Mouse (Mus musculus) heart, adult 8-10 months (tissue): Measurements from ENCODE around the gene 9530053A07Rik. TPM values are rescaled to one million over a fixed set of nuclear protein-coding genes. Genes with fewer than 3 reads are reported as not detected.
A peak's percentile ranks its signal among the peaks of the same experiment; 100 is the strongest.

ENCODE experiments used
- DNase-seq: peaks from one replicate; pipeline ENCODE4 v3.0.0; 2022; ENCODE audit warnings: low spot score
- total RNA-seq, 4 experiments: library from RNA; stranded (reverse); gene quantifications; 2 replicates each; pipeline ENCODE4 v1.2.4; 2022

9530053A07Rik gene
- total RNA-seq, 4 experiments from 2014 or later: not detected

GRCm38 (mm10) chr7:28169489-28170422, 40.5 kb downstream of the 9530053A07Rik start, which contains the start of gene Fbl:
TSS of gene Fbl (plus strand) at chr7:28169710.
- DNase-seq: peak; percentile 87

GRCm38 (mm10) chr7:28175358-28175757, 46.1 kb downstream of the 9530053A07Rik start:
- DNase-seq: no peak

- DNase-seq: peak; percentile 98
These were observed 50.0 kb downstream of the 9530053A07Rik start, which contains the start of gene Dyrk1b for GRCm38 (mm10) chr7:28179228-28179627. TSS of gene Dyrk1b (plus strand) at chr7:28179469.

DNA sequence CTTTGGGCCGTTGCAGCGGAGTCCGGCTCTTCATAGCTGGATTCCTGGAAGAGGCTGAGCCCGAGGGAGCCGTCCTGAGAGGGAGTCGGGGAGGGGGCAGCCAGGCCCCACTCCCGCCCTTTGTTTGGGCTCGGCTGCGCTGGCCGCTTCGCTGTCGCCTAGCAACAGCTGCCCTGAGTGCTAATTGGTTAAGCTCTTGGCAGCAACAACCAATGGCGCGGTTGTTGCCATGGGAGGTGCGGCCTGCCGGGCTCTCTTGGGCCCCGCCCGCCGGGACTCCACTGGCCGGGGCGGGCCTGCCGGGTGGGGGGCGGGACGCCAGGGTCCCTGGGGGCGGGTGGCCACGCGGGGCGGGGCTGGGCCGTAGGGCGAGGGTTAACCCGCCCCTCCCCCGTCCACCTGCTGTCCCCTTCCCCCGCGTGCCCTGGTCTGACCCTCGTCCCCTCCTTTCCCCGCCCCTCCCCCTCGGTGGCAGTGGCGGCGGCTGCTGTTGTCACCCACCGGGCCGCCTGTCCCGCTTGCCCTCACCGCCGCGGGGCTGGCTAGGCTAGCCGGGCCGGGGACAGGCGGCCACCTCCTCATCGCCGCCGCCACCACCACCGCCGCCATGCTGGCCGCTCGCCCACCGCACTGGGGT, 50.6 kb downstream of the 9530053A07Rik start:
- peak; percentile 93 for DNase-seq

DNA sequence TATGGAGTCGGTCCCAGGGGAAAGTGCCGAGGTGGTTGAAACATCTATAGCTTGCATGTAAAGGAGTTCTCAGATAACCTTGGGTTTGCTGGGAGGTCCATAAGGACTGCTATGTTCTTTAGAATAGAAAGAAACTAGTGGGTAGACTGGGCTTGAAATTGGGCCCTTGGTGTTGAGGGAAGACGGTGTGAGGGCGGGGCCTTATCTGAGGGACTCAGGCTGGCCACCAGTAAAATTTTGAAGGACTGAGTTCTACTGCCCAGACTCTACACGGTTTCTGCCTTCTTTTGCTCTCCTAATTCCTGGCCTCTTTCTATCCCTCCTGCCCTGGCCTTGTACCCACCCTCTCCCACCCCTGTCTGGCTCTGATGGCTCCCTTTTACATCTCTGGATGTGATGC, 51.6 kb downstream of the 9530053A07Rik start:
- DNase-seq: no peak

DNA sequence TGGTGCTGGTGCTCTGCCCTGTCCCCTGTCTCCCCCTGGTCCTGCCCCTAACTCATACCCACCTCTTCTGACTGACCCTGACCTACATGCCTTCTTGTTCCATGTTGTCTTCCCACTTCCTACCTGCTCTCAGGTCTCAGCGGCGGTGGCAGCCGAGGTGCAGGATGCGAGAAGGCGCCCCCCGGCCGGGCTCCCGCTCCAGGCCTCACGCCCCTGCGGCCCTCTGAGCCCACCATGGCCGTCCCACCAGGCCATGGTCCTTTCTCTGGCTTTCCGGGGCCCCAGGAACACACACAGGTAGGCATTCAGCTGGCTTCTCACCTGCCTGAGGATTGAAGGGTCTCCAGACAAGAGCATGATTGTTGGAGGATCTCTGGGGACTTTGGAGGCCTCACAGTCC, 52.1 kb downstream of the 9530053A07Rik start:
- no peak for DNase-seq

- no peak for DNase-seq
These were observed 53.1 kb downstream of the 9530053A07Rik start for GRCm38 (mm10) chr7:28182320-28182719.

GRCm38 (mm10) chr7:28185884-28186283, 56.6 kb downstream of the 9530053A07Rik start:
- DNase-seq: no peak

- no peak for DNase-seq
These were observed 57.4 kb downstream of the 9530053A07Rik start for GRCm38 (mm10) chr7:28186631-28187030.

DNA sequence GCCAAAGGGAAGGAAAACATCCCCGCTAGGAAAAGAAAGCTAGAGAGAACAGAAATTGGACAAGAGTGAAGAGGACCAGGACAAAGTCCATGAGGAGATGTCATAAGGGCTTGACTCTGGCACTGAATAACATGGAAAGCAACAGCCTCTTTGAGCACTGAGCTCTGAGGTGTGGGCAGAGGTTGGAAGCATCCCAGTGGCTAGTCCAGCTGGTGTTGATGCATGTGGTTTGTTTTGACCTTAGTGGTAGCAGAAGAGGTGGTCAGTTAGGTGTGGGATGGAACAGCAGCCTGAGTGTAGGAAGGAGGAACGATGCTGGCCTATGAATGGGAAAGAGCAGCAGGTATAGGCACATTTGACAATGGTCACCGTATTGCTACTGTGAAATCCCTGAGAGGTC, 62.2 kb downstream of the 9530053A07Rik start:
- no peak for DNase-seq

DNA sequence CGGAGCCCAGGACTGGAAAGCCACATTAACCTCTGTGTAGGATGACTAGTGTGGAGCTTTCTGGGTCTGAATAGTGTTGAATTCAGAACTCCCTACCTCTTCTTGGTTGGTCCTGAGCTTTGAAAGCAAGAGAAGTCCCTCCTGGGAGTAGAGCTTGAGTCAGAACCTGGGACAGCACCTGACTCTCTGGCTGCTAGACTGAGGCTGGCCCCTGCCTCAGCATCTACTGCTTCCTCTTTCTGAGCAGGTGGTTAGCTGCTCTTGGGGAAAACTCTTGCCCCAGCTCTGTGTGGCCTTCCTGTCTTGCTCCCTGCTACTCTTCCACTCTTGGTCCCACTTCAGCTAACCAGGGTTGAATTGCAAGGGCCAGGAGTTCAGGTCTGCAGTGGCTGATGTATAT, 62.6 kb downstream of the 9530053A07Rik start:
- DNase-seq: no peak

DNA sequence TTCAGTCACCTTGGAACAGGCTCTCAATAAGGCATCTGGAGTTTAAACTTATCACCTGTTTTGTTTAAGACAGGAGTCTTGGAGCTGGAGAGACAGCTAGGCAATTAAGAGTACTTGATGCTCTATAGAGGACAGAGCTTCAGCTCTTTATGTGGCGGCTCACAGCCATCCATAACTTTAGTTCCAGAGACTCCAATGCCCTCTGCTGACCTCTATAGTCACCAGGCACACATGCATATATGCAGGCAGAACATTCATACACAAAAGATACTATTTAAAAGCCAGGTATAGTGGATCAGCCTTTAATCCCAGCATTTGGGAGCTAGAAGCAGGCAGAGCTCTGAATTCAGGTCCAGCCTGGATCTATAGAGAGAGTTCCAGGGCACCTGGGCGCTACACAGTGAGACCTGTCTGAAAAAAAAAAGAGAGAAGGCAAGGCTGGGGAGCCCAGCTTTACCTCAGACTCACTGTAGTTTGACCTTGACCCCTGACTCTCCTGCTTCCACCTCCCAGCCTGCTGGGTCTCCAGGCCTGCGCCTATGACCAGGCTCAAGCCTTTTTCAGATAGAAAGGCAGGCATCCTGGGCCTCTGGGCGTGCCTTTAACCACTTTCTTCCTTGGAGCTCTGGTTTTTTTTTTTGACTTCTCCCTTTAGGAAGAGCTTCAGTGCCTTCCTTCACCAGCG, 66.3 kb downstream of the 9530053A07Rik start:
- DNase-seq: no peak

DNA sequence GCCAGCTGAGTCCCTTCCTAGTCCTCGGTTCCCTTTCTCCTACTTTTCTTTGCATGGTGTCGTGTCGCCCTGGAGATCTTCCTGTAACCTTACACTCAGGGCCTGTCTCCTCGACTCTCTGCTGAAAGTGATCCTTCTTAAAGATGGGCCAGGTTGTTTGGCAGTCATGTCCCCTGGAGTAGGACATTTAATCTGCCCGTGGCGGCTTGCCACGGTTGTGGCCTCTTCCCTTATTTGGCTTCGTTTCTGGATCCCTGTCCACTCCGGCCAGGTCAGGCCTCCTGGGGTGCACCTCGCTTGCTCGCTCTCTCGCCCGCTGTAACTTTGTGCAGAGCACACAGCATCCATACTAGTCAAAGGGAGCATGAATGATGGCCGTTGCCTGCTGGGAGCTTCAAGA, 67.3 kb downstream of the 9530053A07Rik start:
- no peak for DNase-seq

DNA sequence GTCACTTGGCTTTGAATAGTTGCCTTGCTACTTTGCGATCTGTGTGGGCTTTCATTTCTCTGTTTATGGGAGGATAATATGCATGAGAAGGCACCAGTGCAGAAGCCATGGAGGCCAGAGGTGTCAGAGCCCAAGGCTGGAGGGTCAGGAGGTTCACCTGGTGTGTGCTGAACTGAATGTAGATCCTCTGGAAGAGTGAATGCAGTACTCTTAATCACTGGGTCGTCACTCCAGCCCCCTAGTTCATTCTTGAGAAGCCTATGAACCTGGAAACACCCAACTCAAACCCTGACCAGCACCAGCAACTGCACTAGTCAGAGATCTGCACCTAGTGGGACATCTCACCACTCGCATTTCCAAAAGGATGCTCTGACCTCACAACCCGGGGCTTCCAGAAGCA, 69.8 kb downstream of the 9530053A07Rik start:
- no peak for DNase-seq

DNA sequence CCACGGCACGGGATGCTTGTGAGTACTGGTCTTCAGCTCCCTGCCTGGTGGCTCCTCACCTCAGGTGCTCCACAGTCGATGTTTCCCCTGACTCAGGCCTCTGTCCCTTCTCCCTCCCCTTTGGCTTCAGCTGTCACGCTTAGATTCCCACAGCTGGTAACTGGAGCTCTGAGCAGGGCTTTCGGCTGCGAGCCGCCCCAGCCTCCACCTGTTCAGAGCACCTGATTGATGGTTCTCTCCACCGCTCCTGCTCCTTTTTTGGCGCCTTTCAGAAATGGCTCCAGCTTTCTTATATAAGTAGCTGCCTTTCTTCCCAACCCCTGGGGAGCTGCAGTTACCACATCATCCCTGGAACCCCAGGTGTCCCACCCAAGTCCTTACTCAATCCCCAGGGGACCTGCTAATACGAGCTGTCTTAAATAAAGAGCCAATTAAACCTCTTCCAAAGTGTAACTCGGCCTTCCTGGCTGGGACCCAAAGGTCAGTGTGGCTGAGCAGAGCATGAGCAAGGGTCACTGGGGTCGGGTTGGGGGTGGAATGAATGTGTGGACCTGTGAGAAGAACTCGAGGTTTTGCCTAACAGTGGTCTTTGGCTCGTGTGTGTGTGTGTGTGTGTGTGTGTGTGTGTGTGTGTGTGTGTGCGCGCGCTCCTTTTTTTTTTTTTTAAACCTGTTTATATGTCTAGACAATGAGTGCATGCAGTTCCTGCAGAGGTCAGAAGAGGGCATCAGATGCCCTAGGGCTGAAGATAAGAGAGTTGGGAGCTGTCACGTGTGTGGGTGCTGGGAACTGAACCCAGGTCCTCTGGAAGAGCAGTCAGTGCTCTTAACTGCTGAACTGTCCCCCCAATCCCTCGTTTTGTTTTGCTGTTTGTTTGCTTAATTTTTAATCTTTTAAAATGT, 74.2 kb downstream of the 9530053A07Rik start:
- DNase-seq: no peak

- no peak for DNase-seq
These were observed 76.9 kb downstream of the 9530053A07Rik start for GRCm38 (mm10) chr7:28206044-28206600.

DNA sequence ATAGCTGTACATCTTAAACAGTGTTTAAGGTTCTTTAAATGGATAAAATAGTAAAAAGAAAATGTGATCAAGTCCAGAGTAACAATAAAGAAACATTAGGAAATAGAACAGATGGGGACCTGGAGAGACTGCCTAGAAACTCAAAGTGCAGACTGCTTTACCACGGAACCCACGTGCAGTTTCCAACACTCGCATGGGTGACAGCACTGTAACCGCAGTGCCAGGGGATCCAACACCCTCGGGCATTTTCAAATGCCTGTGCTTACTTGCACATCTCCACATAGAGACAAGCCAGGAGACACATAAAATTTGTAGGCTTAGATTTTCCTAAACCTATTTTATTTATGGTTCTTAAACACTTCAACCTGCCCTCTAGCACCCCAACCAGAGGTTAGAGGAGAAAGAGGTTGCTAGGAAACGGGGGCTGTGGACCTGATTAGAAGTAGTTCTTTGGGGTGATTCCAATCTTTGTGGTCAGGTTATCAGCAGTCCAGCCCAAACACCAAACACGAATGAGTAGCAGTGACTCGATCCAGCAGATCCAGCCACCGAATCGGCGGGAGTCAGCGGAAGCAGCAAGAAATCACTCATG, 79.2 kb downstream of the 9530053A07Rik start:
- DNase-seq: no peak

GRCm38 (mm10) chr7:28208988-28209508, 79.8 kb downstream of the 9530053A07Rik start:
- DNase-seq: peak; percentile 73

DNA sequence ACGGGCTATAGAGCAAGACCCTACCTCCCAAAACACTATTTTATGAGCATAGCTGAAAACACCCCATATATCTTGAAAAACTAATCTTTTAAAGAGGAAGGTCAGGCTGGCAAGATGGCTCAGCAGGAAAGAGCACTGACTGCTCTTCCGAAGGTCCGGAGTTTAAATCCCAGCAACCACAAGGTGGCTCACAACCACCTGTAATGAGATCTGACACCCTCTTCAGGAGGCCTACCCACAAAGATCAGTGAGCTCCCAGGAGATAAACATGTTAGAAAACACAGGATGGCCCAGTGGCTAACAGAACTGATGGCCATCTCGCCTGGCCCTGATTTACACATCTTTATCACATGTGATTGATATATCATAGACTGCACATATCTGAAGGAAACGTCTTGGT, 81.5 kb downstream of the 9530053A07Rik start:
- no peak for DNase-seq

DNA sequence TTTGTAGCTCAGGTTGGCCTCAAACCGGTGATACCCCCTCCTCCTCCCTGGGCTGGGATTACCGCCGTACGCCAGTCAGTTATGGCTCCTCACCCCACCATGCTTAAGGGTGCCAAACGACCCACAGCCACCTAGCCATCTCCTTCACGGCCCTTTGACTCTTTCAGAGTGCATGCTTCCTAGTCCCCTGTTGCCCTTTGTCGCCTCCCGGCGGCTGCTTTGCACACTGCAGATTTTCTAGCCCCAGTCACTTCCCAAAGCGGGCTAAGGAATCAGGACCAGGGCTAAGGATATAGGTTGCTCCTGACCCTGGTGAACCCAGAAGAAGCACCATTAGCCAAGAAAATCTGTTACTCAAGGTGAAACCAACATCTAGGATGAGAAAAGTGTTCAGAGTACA, 84.9 kb downstream of the 9530053A07Rik start:
- peak; percentile 48 for DNase-seq
